15 mouse cellular contexts compared by ENCODE assay signal in the genomic region with DNA sequence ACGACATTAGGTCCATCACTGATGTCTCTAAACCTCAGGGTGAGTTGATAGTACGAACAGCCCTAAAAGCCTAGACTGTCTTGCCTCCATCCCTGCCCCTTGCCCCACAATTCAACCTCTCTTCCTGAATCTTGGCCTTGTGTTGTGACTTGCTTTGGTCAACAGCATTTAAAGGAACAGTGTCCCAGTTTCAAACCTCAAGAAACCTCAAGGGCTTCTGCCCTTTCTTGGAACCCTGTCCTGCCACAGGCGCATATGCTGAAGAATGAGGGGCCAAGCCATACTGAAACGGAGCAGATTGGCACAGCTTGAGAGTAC. TPM values are rescaled to one million over a fixed set of nuclear protein-coding genes. Genes with fewer than 3 reads are reported as not detected.
DNase-seq lines count a peak whose midpoint lies in the region; ATAC-seq and TF ChIP-seq lines count a peak whose summit lies in the region.
"Had no signal": no experiment of that assay in that cellular context is flagged by ENCODE, and none has a peak within 500 bp of the region (broad histone marks: within the 10 kb centered on the region; RNA-seq: fewer than 3 reads in every experiment).

No protein-coding gene starts in this region.

- no peak for TF ChIP-seq CTCF in gastrocnemius, adult 2 months (IDR thresholded peaks at IDR 0.05)
- TF ChIP-seq CTCF in kidney, adult 2 months (conservative IDR thresholded peaks at IDR 0.05; ENCODE audit: insufficient read depth, insufficient read length, low read depth, low read length), result no peak
- TF ChIP-seq CTCF in kidney, postnatal 0 days (IDR thresholded peaks at IDR 0.05; ENCODE audit: low read depth), result no peak
- no peak for TF ChIP-seq CTCF in layer of hippocampus, adult 2 months (conservative IDR thresholded peaks at IDR 0.05)

- no peaks in the 10 kb centered on the region for H3K36me3 ChIP-seq in kidney, adult 2 months (ENCODE audit: control insufficient read depth, insufficient read depth, low read length)
- no peaks in the 10 kb centered on the region for H3K36me3 ChIP-seq in kidney, postnatal 0 days (ENCODE audit: insufficient read depth, low read length)
- peaks cover 3% of the 10 kb centered on the region for H3K36me3 ChIP-seq in liver, embryonic 16.5 days (ENCODE audit: control insufficient read depth, insufficient read depth)

- no peak overlapping the region for H3K4me2 ChIP-seq in kidney, postnatal 0 days (ENCODE audit: low read length)
- peak overlapping the region; percentile 65 for H3K4me2 ChIP-seq in liver, embryonic 16.5 days (ENCODE audit: low read depth, low read length)

- DNase-seq in gastrocnemius, adult 2 months, result no peak
- no peak for DNase-seq in gastrocnemius, postnatal 25 days
- peak; percentile 71 for DNase-seq in kidney, adult 2 months
- DNase-seq in kidney, postnatal 4 days, result no peak
- DNase-seq in kidney, postnatal 0 days (ENCODE audit: low spot score), result no peak
- no peak for DNase-seq in layer of hippocampus, adult 2 months (ENCODE audit: low spot score in 2 of 2)
- DNase-seq: adrenal gland, postnatal 25 days; B cell, adult 2 months; cerebellum, adult 2 months; gastrocnemius, postnatal 36 days; lung, postnatal 14 days; right cerebral cortex, adult 18-20 months; thymus, adult 2 months had no signal

- H3K4me1 ChIP-seq in kidney, adult 2 months (ENCODE audit: control insufficient read depth, insufficient read depth, low read length), result peaks cover 76% of the 10 kb centered on the region
- peaks cover 61% of the 10 kb centered on the region for H3K4me1 ChIP-seq in kidney, postnatal 0 days (replicated peaks; ENCODE audit: insufficient read depth, low read length)
- H3K4me1 ChIP-seq in liver, embryonic 16.5 days (ENCODE audit: control insufficient read depth, low read depth, low read length), result peaks cover 68% of the 10 kb centered on the region

- no peaks in the 10 kb centered on the region for H3K9me3 ChIP-seq in kidney, postnatal 0 days (replicated peaks; ENCODE audit: low read length)
- no peaks in the 10 kb centered on the region for H3K9me3 ChIP-seq in liver, embryonic 16.5 days (replicated peaks; ENCODE audit: control insufficient read depth, low read length)
- H3K9me3 ChIP-seq: embryonic facial prominence, embryonic 10.5 days had no signal

- H3K27ac ChIP-seq in gastrocnemius, adult 2 months, result peak overlapping the region; percentile 73
- H3K27ac ChIP-seq in kidney, adult 2 months (ENCODE audit: insufficient read depth, low read depth, low read length), result peak overlapping the region; percentile 99
- H3K27ac ChIP-seq in kidney, postnatal 0 days, result peak overlapping the region; percentile 90
- H3K27ac ChIP-seq in liver, embryonic 16.5 days (ENCODE audit: low read length), result peak overlapping the region; percentile 83
- no peak overlapping the region for H3K27ac ChIP-seq in layer of hippocampus, adult 2 months
- H3K27ac ChIP-seq: embryonic facial prominence, embryonic 10.5 days had no signal

- TF ChIP-seq POLR2A in kidney, adult 2 months (IDR thresholded peaks at IDR 0.05; ENCODE audit: low read depth, low read length), result no peak

- 37% methylated on average over 4 of the region's 4 CpGs for WGBS in kidney, adult 2 months
- 66% methylated on average over 4 of the region's 4 CpGs for WGBS in kidney, postnatal 0 days
- 68% methylated on average over 4 of the region's 4 CpGs for WGBS in liver, embryonic 16.5 days (ENCODE audit: insufficient replicate concordance)

- no peak for ATAC-seq in kidney, postnatal 0 days (replicated peaks; ENCODE audit: low FRiP score, low read depth)
- no peak for ATAC-seq in liver, embryonic 16.5 days (ENCODE audit: low read depth)

- no peak overlapping the region for H3K4me3 ChIP-seq in gastrocnemius, adult 2 months
- peak overlapping the region; percentile 29; the same call in 1 of the 2 replicates for H3K4me3 ChIP-seq in kidney, adult 2 months (ENCODE audit: insufficient read depth, low read depth, low read length)
- no peak overlapping the region for H3K4me3 ChIP-seq in kidney, postnatal 0 days (replicated peaks; ENCODE audit: low read depth, low read length)
- H3K4me3 ChIP-seq in liver, embryonic 16.5 days (ENCODE audit: low read depth, low read length), result no peak overlapping the region
- H3K4me3 ChIP-seq in layer of hippocampus, adult 2 months, result no peak overlapping the region
- H3K4me3 ChIP-seq: embryonic facial prominence, embryonic 10.5 days had no signal

- no peak overlapping the region for H3K9ac ChIP-seq in kidney, postnatal 0 days (ENCODE audit: low read depth, low read length)
- peak overlapping the region; percentile 23; the same call in 1 of the 2 replicates for H3K9ac ChIP-seq in liver, embryonic 16.5 days (ENCODE audit: low read depth, low read length)

- intact Hi-C loops in gastrocnemius, adult 2 months (cut with DNase I), result no loop called here

- H3K27me3 ChIP-seq in kidney, adult 2 months (replicated peaks; ENCODE audit: control insufficient read depth, insufficient read depth, low read length), result no peaks in the 10 kb centered on the region
- H3K27me3 ChIP-seq in kidney, postnatal 0 days (ENCODE audit: insufficient read depth, low read length), result no peaks in the 10 kb centered on the region
- H3K27me3 ChIP-seq in liver, embryonic 16.5 days (ENCODE audit: control insufficient read depth, insufficient read depth, low read depth, low read length), result no peaks in the 10 kb centered on the region

RNA-seq across cellular contexts. Expression of a gene that starts 9.7 kb away (rescaled TPM):
- 10 to 100 TPM in 1 of 2 experiments, 1 to 10 TPM in 1; 6.5 to 10.0 TPM for total RNA-seq in gastrocnemius, adult 2 months (2021)
- 1 to 10 TPM; 5.4 to 8.0 TPM for total RNA-seq in gastrocnemius, postnatal 25 days (2021)
- 57.1 and 59.4 TPM in 2 replicates for polyA plus RNA-seq in kidney, adult 2 months (2012; rRNA removed)
- 5.4 and 6.6 TPM in 2 replicates for polyA plus RNA-seq in kidney, postnatal 0 days (2015; fragmentation: Nextera tagmentation; extraction: Ambion mirVana)
- 1.4 and 1.5 TPM in 2 replicates for polyA plus RNA-seq in liver, embryonic 16.5 days (2015; fragmentation: Nextera tagmentation; extraction: Ambion mirVana)
- total RNA-seq in layer of hippocampus, adult 2 months (2021), result 10 to 100 TPM; 14.1 to 18.8 TPM
